Mouse (Mus musculus) erythroblast, embryonic 14.5 days (primary cell): Measurements from ENCODE around the gene Wnt10a. TPM values are rescaled to one million over a fixed set of nuclear protein-coding genes. Genes with fewer than 3 reads are reported as not detected.
"Not testable (repeated sequence)": the region's sequence is repeated elsewhere in the genome, so short reads cannot be mapped to it uniquely, and the experiment has no call there.

ENCODE experiments used
- H3K27me3 ChIP-seq: 2 replicates; pipeline ENCODE4 v1.6.1; 2012; ENCODE audit warnings: inconsistent platforms; ENCODE audit not compliant: control insufficient read depth
- H3K36me3 ChIP-seq: 2 replicates; pipeline ENCODE4 v1.6.1; 2012; ENCODE audit warnings: mild to moderate bottlenecking, inconsistent platforms; ENCODE audit not compliant: control insufficient read depth
- H3K4me1 ChIP-seq: 2 replicates; pipeline ENCODE4 v1.6.1; 2012; ENCODE audit warnings: inconsistent platforms; ENCODE audit not compliant: control insufficient read depth
- H3K4me3 ChIP-seq: replicated peaks from 2 replicates; pipeline ENCODE3; 2012; ENCODE audit warnings: moderate library complexity, mild to moderate bottlenecking, inconsistent platforms
- H3K9me3 ChIP-seq: 2 replicates; pipeline ENCODE4 v1.6.1; 2012; ENCODE audit warnings: low read length, inconsistent platforms, mixed read lengths; ENCODE audit not compliant: control insufficient read depth
- GATA1 ChIP-seq: IDR thresholded peaks from 2 replicates; pipeline ENCODE4 v1.6.1; 2012; ENCODE audit warnings: low read length, inconsistent platforms, mixed read lengths
- TAL1 ChIP-seq: IDR thresholded peaks from 3 replicates; pipeline ENCODE4 v1.6.1; 2012; ENCODE audit warnings: low read length, inconsistent platforms, mixed read lengths
- polyA plus RNA-seq: library from polyadenylated mRNA; stranded (reverse); fragments of >175 nt; gene quantifications from 2 replicates; pipeline ENCODE4 v1.2.3, GENCODE M21; 2012

Wnt10a gene
- polyA plus RNA-seq, 1 experiment: 0.04 TPM

GRCm38 (mm10) chr1:74807551-74808071 is 16.3 kb downstream of the Wnt10a start:
- Histone ChIP-seq H3K9me3 (no peaks in the 10 kb centered on the region; the same call in 1 of the 2 replicates), H3K4me1 (no peaks in the 10 kb centered on the region), H3K27me3 (peaks cover 80% of the 10 kb centered on the region), H3K36me3 (no peaks in the 10 kb centered on the region), H3K4me3 (no peak overlapping the region)
- no peak for TF ChIP-seq GATA1
- no peak for TF ChIP-seq TAL1

- no peaks in the 10 kb centered on the region for H3K9me3 ChIP-seq
- no peaks in the 10 kb centered on the region for H3K36me3 ChIP-seq
- peaks cover 75% of the 10 kb centered on the region for H3K27me3 ChIP-seq
- no peaks in the 10 kb centered on the region for H3K4me1 ChIP-seq
- TF ChIP-seq TAL1 (no peak), GATA1 (no peak)
- H3K4me3 ChIP-seq: no peak overlapping the region
Measured at GRCm38 (mm10) chr1:74808078-74808477, 16.8 kb downstream of the Wnt10a start.

GRCm38 (mm10) chr1:74809007-74809406 is 17.7 kb downstream of the Wnt10a start:
- no peaks in the 10 kb centered on the region for H3K4me1 ChIP-seq
- TF ChIP-seq GATA1 (no peak), TAL1 (no peak)
- H3K27me3 ChIP-seq: peaks cover 66% of the 10 kb centered on the region
- no peak overlapping the region for H3K4me3 ChIP-seq
- H3K36me3 ChIP-seq: no peaks in the 10 kb centered on the region
- H3K9me3 ChIP-seq: no peaks in the 10 kb centered on the region

- Histone ChIP-seq H3K36me3 (no peaks in the 10 kb centered on the region), H3K27me3 (peaks cover 5% of the 10 kb centered on the region; the same call in 1 of the 2 replicates), H3K4me1 (peaks cover 11% of the 10 kb centered on the region), H3K4me3 (no peak overlapping the region), H3K9me3 (no peaks in the 10 kb centered on the region)
- TF ChIP-seq TAL1 (no peak), GATA1 (no peak)
Measured at GRCm38 (mm10) chr1:74814931-74815647, 23.8 kb downstream of the Wnt10a start.

- H3K36me3 ChIP-seq, H3K27me3 ChIP-seq, H3K9me3 ChIP-seq, H3K4me3 ChIP-seq: not testable (repeated sequence)
- peaks cover 11% of the 10 kb centered on the region for H3K4me1 ChIP-seq
Measured at GRCm38 (mm10) chr1:74815965-74816364, 24.6 kb downstream of the Wnt10a start.

DNA sequence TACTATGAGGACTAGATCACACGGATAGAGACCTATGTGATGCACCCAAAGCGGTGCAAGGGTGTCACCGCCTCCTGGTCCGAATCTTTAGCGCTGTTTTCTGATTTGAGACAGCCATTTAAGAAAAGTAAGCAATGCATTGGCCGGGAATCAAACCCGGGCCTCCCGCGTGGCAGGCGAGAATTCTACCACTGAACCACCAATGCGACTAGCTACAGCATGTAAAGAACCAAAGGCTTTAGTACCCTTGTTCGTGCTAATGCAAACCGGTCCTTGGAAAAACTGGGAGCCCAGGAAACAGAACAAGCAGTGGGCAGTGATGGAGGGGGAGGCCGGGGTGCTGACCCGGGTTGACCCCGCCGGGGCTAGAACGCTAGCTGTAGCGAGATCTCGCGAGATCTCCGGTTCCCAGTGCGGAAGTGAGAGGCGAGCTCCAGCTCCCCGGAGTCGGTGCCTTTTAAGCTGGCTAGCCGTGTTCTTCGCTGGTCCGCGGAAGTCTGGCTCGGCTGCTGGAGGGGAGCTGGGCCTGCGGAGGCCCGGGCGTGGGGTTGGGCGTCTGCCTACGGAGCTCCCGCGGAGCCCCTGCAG is 25.4 kb downstream of the Wnt10a start:
- H3K4me1 ChIP-seq: peaks cover 11% of the 10 kb centered on the region
- peak overlapping the region; percentile 68 for H3K4me3 ChIP-seq
- no peak for TF ChIP-seq GATA1
- TF ChIP-seq TAL1: no peak

DNA sequence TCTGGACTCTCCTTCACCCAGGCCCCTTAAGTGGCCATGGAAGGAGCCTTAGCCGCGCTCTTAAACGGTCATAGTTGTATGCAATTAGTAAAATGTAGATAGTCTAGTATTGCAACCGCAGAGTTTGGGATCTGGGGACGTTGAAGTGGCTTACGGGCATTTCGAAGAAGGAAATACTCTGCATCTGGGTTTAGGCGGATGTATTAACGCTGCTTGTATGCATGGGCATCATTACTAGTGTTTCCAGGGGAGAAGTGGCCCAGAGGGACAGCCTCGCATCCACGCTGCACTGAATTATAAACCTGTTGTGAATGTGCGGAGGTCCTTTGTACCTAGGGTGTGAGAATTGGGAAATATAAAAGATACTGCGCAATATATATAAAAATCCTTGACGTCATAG is 25.9 kb downstream of the Wnt10a start:
- Histone ChIP-seq H3K36me3 (no peaks in the 10 kb centered on the region), H3K4me1 (peaks cover 11% of the 10 kb centered on the region), H3K27me3 (no peaks in the 10 kb centered on the region), H3K4me3 (peak overlapping the region; percentile 68), H3K9me3 (no peaks in the 10 kb centered on the region)
- no peak for TF ChIP-seq GATA1
- TF ChIP-seq TAL1: no peak

More for the DNA sequence above, 25.4 kb downstream of the Wnt10a start:
- no peaks in the 10 kb centered on the region for H3K36me3 ChIP-seq
- H3K9me3 ChIP-seq: no peaks in the 10 kb centered on the region
- no peaks in the 10 kb centered on the region for H3K27me3 ChIP-seq

GRCm38 (mm10) chr1:74818509-74818908 is 27.2 kb downstream of the Wnt10a start:
- Histone ChIP-seq H3K4me3 (no peak overlapping the region), H3K4me1 (peaks cover 11% of the 10 kb centered on the region), H3K27me3 (no peaks in the 10 kb centered on the region), H3K36me3 (no peaks in the 10 kb centered on the region), H3K9me3 (no peaks in the 10 kb centered on the region)
- TF ChIP-seq GATA1: no peak
- TF ChIP-seq TAL1: no peak

DNA sequence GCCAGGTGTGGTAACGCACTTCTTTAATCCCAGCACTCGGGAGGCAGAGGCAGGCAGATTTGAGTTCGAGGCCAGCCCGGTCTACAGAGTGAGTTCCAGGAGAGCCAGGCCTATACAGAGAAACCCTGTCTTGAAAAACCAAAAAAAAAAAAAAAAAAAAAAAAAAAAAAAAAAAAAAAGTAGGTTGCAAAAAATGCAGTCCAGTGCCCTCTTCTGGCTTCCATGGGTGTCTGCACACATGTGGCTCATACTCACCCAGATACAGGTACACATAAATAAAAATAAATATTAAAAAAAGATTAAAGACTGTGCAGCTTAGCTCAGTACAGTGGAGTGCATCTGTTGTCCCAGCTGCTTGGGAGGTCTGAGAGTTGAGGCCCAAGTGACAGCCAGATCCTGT is 32.3 kb downstream of the Wnt10a start:
- H3K27me3 ChIP-seq, H3K36me3 ChIP-seq, H3K9me3 ChIP-seq, H3K4me1 ChIP-seq, H3K4me3 ChIP-seq: not testable (repeated sequence)
